Mouse (Mus musculus): ENCODE measurements around the gene Klhdc4.

Gene Klhdc4

DNA sequence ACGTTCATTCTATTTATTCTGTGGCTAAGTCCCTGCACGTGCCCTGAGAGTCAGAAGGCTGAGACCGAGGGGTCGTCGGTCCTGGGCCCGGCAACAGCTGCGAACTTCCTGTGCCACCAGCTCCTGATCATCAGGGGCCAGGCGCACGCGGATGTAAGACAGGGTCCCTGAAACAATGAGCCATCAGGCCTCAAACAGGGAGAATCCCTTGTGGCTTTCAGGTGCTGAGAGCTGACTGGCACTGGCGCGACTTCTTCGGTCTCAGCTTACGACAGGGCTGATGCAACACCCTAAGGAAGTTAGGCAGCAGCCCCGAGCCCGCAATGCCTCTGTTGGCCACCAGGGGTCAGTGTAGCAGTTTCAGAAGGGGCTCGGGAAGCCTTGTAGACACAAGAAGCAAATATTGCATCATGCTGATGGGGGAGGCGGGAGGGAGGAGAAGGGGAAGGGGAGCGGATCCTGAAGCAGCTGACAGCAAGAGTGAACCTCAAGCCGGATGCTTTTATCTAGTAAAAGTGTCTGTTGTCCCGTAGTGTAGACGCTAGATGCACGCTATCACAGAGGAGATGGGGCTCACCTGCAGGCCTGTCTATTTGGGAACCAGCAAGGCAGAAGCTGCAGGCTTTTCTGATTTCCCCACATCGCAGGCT lies 21.6 kb upstream of the Klhdc4 start:
- in situ Hi-C loops (cut with MboI; ENCODE audit: unreplicated experiment in 2 of 2): loop anchor here (5.0 to 25.0 kb wide), 4 partner anchors 51 to 411 kb away; no protein-coding TSS in a partner anchor

DNA sequence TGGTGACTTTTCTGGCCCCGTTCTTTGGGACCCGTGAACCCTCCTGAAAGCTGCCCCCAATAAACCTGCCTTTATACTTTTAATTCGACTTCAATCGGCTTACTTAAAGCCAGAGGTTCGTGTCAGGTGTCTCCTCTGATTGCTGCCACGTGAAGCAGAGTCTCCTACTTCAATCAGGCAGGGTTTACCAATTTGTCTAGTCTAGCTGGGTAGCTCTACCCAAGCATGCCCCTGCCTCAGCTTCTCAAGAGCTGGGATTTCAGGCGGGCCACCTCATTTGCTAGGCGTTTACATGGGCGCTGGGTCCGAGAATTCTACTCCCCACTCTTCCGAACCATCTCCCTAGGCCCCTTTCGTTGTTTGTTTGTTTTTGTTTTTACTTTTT lies 21.1 kb upstream of the Klhdc4 start:
- in situ Hi-C loops (cut with MboI; ENCODE audit: unreplicated experiment in 2 of 2): loop anchor here (5.0 to 25.0 kb wide), 4 partner anchors 52 to 412 kb away; no protein-coding TSS in a partner anchor

DNA sequence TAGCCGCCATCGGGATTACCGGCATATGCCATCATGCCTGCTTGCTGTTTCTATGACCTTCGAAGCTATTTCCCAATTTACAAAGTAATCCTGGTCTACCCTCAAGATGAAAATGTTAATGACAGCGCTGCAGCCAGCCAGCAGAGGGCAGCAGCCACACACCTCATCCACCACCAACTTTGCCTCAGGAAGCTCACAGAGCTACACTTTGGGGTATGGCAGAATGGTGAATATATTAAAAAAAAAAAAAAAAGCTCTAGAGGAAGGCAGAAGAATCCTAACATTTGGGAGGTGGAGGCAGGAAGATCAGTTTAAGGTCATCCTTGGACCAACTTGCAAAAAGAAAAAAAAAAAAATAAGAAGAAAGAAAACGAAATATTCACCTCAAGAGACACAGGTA lies 20.6 kb upstream of the Klhdc4 start:
- in situ Hi-C loops (cut with MboI; ENCODE audit: unreplicated experiment in 2 of 2): loop anchor here (5.0 to 25.0 kb wide), 4 partner anchors 52 to 412 kb away; no protein-coding TSS in a partner anchor

DNA sequence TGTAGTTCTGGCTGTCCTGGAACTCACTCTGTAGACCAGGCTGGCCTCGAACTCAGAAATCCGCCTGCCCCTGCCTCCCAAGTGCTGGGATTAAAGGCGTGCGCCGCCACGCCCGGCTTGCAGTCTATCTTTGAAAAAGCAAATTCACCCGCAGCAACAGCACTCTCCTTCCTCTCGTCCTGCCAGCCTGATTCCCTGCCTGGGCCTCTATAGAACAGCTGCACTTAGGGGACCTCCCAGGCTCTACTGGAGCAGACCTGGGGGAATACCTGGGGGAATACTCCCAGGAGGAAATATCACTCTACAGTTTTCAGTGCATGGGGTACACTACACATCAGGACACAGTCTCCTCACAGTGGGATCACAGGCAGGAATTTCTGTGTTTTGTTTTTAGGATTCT lies 19.9 kb upstream of the Klhdc4 start:
- in situ Hi-C loops (cut with MboI; ENCODE audit: unreplicated experiment in 2 of 2): loop anchor here (10.0 to 25.0 kb wide), 4 partner anchors 155 to 1187 kb away; partner anchors contain the start of genes Cox4i1 (in 1 of the 2), Emc8 (in 1 of the 2), Fbxo31 (in 1 of the 2) and Gm27021 (in 1 of the 2)

DNA sequence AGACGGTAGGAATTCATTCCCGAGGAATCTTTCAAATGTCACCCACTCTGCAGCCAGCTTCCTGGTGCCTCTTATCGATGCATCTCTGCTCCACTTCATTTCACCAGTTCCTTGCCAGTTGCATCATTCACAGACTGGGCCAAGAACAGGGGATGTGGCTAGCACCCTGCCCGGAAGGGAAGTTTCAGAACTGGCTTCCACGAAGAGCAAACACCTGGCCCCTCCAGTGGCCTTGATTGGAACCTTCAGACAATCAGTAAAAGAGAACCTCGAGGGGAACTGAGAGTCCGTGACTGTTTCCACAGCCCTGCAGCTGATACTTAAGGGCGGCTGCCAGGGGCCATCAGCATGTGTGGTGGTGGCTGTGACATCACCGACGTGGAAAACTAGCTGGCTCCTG lies 19.1 kb upstream of the Klhdc4 start:
- in situ Hi-C loops (cut with MboI; ENCODE audit: unreplicated experiment in 2 of 2): loop anchor here (10.0 to 25.0 kb wide), 4 partner anchors 154 to 1186 kb away; partner anchors contain the start of genes Cox4i1 (in 1 of the 2), Emc8 (in 1 of the 2), Fbxo31 (in 1 of the 2) and Gm27021 (in 1 of the 2)

DNA sequence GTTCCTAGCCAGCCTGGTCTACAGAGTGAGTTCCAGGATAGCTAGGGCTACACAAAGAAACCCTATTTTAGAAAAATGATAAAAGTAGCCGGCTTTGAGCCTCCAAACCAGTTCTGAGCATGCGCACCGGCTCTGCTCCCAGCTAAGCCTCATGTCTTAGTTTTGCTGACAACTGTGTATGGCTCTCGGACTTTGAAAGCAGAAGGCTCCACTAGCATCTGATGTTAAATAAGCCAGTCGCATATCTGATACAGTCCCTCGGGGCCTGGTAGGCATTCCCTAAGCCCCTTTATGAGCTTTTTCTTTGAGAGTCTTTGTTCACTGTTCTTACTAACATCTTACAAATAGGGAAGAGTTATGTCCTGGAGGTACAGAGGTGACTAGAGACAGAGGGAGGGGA lies 18.6 kb upstream of the Klhdc4 start:
- in situ Hi-C loops (cut with MboI; ENCODE audit: unreplicated experiment in 2 of 2): loop anchor here (10.0 to 25.0 kb wide), 4 partner anchors 153 to 1186 kb away; partner anchors contain the start of genes Cox4i1 (in 1 of the 2), Emc8 (in 1 of the 2), Fbxo31 (in 1 of the 2) and Gm27021 (in 1 of the 2)

DNA sequence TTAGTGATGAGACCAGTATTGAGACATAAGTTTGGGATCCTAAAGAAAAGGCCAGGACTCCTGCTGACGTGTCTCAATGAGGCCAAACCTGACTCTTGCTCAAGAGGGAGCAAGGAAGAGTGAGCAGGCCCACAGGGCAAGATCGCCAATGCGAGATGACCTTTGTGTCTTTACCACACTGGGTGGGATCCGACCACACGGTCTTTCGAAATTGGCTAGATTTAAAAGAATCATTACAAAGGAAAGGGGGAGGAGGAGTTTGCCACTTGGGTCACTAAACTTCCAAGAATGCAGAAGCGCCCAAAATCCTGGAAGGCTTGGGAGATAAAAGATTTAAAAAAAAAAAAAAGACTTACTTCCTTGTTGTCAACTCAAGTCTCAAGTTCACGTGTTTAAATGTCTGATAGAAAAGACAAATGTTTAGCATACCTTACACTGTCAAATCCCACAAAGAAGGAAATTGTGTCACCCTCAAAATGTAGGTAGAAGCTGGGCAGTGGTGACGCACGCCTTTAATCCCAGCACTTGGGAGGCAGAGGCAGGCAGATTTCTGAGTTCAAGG lies 18.0 kb upstream of the Klhdc4 start:
- in situ Hi-C loops (cut with MboI; ENCODE audit: unreplicated experiment in 2 of 2): loop anchor here (10.0 to 25.0 kb wide), 4 partner anchors 153 to 1185 kb away; partner anchors contain the start of genes Cox4i1 (in 1 of the 2), Emc8 (in 1 of the 2), Fbxo31 (in 1 of the 2) and Gm27021 (in 1 of the 2)

DNA sequence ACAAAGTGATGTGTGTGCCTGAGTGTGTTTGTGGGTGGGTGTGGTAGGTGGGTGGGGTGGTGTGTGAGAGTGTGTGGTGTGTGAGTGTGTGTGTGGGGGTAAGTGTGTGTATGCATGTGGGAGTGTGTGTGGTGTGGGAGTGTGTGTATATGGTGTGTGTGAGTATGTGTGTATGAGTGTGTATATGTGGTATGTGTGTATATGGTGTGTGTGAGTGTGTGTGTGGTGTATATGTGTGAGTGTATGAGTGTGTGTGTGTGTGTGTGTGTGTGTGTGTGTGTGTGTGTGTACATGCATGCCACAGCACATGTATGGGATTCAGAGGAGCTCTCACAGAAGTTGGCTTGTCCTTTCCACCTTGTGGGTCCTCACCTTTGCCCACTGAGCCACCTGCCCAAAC lies 17.4 kb upstream of the Klhdc4 start:
- in situ Hi-C loops (cut with MboI; ENCODE audit: unreplicated experiment in 2 of 2): loop anchor here (10.0 to 25.0 kb wide), 4 partner anchors 152 to 1185 kb away; partner anchors contain the start of genes Cox4i1 (in 1 of the 2), Emc8 (in 1 of the 2), Fbxo31 (in 1 of the 2) and Gm27021 (in 1 of the 2)

DNA sequence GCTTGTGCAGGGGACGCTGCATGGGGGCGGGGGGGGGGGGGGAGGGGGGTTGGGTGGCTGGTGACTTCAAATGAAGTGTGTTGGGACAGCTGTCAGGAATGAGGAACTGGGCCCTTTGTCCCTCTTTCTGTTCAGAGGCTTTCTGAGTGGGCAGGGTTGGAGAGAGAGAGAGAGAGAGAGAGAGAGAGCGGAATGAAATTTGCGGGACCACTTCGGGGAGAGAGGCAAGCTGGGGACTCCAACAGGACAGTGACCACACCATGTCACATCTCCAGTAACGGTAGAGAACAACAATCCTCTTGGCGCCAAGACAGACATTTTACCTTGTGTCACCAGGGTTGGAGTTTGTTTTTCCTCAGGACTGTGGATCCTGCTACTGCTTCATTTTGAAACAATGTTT lies 15.4 kb upstream of the Klhdc4 start:
- in situ Hi-C loops (cut with MboI; ENCODE audit: unreplicated experiment in 2 of 2): loop anchor here (10.0 to 25.0 kb wide), 4 partner anchors 150 to 1182 kb away; partner anchors contain the start of genes Cox4i1 (in 1 of the 2), Emc8 (in 1 of the 2), Fbxo31 (in 1 of the 2) and Gm27021 (in 1 of the 2)

DNA sequence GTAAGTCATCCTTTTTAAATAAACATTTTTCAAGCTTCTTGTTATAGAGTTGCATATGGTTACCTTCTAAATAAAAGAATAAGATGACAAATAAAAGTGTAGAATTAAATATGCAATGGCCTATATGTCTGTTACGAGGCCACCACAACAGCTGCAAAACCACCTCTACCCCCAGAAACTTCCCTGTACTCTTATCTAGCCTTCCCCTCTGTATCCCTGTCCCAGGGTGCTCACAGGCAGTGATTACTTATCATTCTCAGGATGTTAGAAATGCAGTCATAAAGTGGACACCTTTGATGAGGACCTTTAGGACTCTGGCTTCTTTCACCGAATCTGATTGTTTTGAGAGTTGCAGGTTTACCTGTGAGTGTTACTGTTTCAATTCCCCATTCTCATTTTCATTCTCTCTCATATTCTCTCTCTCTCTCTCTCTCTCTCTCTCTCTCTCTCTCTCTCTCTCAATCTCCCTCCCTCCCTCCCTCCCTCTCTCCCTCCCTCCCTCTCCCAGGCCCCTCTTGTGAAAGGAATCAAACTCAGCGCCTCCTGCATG lies 13.9 kb upstream of the Klhdc4 start:
- in situ Hi-C loops (cut with MboI; ENCODE audit: unreplicated experiment in 2 of 2): loop anchor here (10.0 to 25.0 kb wide), 4 partner anchors 148 to 1181 kb away; partner anchors contain the start of genes Cox4i1 (in 1 of the 2), Emc8 (in 1 of the 2), Fbxo31 (in 1 of the 2) and Gm27021 (in 1 of the 2)

DNA sequence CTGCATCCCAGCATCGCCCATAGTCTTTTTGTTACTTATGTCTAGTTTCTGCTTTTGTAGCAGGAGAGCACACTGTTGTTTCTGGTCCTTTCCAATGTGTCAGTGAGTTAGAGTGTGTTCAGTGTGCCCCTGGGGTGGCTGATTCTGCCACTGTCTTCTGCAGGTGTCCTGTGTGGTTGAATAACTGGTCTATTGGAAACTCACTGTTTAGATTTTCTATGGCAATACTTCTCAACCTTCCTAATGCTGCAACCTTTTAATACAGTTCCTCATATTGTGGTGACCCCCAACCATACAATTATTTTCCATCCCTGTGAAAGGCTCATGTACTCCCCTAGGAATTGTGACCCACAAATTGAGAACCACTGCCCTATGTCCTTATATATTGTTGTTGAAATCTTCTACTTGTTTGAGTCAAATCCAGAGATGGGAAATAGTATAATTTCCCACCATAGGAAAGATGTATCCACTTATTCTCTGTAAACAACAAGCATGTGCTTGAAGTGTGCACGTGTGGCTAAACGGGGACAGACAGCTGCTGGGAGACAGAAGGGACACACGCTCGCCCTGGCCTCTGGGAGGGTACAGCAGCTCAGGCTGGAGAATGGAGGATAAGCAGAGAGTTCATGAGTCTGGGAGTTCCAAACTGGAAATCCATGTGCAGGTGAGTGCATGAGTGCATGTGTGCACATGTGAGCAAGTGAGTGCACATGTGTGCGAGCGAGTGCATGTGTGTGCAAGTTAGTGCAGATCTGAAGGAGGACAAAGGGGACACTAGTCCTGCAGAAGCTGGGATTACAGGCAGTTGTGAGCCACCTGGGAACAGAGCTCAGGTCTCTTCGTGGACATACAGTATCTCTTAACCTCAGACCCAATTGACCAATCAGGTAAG lies 12.9 kb upstream of the Klhdc4 start:
- in situ Hi-C loops (cut with MboI; ENCODE audit: unreplicated experiment in 2 of 2): loop anchor here (10.0 to 25.0 kb wide), 4 partner anchors 148 to 1180 kb away; partner anchors contain the start of genes Cox4i1 (in 1 of the 2), Emc8 (in 1 of the 2), Fbxo31 (in 1 of the 2) and Gm27021 (in 1 of the 2)

DNA sequence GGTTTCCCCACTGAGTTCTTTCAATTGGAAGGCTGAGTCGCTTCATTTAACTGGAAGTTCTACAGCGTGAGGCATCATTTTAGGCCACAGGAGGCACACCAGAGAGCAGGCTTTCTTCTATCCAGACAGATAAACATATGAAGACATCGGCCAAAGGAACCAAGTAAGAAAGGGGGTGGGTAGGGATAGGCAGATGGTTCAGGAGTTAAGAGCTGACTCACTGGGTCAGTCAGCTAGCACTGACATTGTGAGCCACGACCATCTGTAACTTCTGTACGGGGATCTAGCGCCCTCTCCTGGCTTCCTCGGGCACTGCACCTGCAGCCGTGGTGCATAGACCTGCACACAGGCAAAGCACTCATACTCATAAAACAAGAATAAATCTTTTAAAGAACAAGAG lies 11.9 kb upstream of the Klhdc4 start:
- in situ Hi-C loops (cut with MboI; ENCODE audit: unreplicated experiment in 2 of 2): loop anchor here (10.0 to 25.0 kb wide), 4 partner anchors 146 to 1179 kb away; partner anchors contain the start of genes Cox4i1 (in 1 of the 2), Emc8 (in 1 of the 2), Fbxo31 (in 1 of the 2) and Gm27021 (in 1 of the 2)

DNA sequence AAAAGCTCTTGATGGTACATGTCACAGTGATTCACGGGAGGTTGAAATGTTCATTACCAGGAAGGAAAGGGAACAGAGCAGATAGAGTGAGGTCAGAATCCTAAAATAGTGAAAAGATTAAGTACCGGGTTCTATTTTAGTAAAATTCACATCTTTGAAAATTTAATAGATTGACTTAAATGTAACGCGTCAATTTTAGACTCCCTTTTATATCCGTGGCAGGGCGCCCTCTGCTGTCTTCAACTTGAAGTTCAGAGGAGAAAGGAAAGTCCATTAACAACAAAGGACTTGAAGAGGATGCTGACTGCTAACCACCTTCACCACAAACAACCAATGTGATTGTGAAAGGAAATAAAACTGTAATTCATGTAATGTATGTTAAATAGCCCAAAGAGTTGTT lies 3.1 kb upstream of the Klhdc4 start:
- in situ Hi-C loops (cut with MboI; ENCODE audit: unreplicated experiment in 2 of 2): loop anchor here (5.0 to 25.0 kb wide), 4 partner anchors 80 to 1170 kb away; partner anchors contain the start of genes Cox4i1 (in 1 of the 2), Emc8 (in 1 of the 2), Fbxo31 (in 1 of the 2) and Gm27021 (in 1 of the 2)

DNA sequence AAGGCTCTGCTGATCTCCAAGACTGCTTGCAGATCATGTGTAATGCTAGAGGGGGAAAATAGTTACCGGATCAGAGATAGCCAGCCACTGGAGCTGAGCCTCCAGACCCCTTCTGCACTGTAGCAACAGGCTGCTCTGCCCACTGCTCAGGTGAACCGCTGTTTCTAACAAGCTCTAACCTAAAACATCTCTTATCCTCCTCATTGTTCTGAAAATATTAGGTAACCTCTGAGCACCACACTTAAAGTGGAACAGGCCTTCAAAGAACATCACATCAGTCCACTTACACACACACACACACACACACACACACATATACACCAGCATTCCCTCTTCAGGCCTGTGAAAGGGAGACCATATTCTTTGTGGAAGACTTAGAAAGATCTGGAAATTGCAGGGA lies 2.7 kb upstream of the Klhdc4 start:
- in situ Hi-C loops (cut with MboI; ENCODE audit: unreplicated experiment in 2 of 2): loop anchor here (5.0 to 25.0 kb wide), 4 partner anchors 80 to 1170 kb away; partner anchors contain the start of genes Cox4i1 (in 1 of the 2), Emc8 (in 1 of the 2), Fbxo31 (in 1 of the 2) and Gm27021 (in 1 of the 2)

DNA sequence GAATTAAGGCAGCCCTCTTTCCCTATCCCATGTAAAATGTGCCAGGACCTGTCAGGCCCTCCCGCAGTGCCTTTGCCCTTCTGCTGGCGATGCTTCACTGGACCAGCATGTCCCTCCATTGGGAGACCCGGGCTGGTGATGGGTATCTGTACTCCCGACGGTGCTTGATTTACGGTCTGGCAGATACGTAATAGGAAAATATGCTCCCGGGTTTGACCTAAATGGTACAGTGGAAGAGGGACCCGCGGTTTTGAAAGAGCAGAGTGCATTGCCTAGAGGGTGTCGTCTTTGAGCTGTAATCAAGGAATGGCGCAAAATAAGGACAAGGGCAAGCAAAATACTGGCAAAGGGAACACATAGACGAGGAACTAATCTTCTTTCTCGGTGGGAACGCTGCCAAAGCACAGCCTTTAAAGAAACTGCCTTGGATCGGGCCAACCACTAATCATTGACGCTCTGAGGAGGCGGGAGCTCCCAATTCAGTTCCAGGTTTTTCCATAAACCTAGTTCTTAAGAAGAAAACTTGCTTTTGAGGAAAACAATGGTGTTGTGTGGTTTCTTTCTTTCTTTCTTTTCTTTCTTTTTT lies 501 bp upstream of the Klhdc4 start:
- in situ Hi-C loops (cut with MboI; ENCODE audit: unreplicated experiment in 2 of 2): loop anchor here (5.0 to 25.0 kb wide), 4 partner anchors 78 to 1168 kb away; partner anchors contain the start of genes Cox4i1 (in 1 of the 2), Emc8 (in 1 of the 2), Fbxo31 (in 1 of the 2) and Gm27021 (in 1 of the 2)

DNA sequence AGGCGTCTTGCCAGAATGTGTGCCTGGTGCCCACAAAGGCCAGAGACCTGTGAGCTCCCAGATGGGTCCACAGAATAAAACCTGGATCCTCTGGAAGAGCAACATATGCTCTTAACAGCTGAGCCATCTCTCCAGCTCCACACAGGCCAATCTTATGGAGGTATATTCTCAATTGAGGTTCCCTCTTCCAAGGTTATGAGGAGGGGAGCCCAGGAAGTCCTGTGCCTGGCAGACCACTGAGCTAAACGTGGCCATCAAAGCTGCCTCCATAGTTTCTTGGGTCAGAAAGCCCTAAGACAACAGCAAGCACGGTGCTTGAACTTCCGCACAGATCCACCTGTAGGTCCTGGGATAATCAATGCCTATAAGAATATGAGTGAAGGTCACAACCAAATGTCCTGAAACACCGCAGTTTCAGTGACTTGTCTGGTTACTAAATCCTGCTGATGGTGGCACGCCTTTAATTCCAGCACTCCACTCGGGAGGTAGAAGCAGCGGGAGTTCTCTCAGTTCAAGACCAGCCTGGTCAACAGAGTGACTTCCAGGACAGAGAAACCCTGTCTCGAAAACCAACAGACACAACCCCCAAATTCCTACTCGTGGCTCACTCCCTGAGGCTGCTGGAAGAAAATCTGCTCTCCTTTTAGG lies 869 bp downstream of the Klhdc4 start:
- in situ Hi-C loops (cut with MboI; ENCODE audit: unreplicated experiment in 2 of 2): loop anchor here in 1 of 2 experiments (25.0 kb wide), 2 partner anchors 241 to 1166 kb away; partner anchors contain the start of genes Cox4i1, Emc8, Fbxo31 and Gm27021

DNA sequence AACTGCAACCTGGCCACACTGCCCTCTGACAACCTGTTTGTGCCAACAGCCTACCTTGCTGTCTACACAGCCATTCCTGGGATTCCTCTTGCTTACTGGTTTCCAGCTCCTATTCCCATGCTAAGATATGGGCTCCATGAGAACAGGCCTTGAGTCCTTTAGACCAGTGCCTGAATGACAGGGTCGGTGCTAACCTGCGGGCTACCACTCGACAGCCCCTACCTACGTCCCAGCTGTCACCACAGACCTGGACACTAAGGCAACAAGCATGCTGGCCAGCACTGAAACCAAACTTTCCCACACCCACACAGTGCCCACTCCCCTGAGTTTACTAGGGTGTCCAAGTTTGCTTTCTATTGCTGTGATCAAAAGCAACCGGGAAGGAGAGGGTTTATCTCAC lies 1.6 kb downstream of the Klhdc4 start:
- in situ Hi-C loops (cut with MboI; ENCODE audit: unreplicated experiment in 2 of 2): loop anchor here in 1 of 2 experiments (25.0 kb wide), 2 partner anchors 240 to 1165 kb away; partner anchors contain the start of genes Cox4i1, Emc8, Fbxo31 and Gm27021

DNA sequence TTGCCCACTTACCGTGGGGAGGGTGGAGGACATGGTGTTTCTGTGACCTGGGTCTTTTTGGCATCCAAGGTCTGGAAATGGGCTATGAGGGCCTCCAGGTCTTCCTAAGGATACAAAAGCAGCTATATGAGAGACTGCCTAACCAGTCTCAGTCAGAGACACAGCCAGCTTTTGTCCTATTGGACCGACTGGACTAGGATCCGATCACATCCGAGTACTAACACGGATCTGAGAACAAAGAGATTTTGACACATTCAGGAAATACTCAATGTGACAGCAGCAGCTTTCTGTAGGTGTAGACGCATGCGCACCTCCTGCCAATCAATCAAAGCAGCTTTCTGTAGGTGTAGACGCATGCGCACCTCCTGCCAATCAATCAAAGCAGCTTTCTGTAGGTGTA lies 7.6 kb downstream of the Klhdc4 start:
- in situ Hi-C loops (cut with MboI; ENCODE audit: unreplicated experiment in 2 of 2): no loop called here
